Mouse (Mus musculus): Measurements from ENCODE around the gene Uts2b. TPM values are rescaled to one million over a fixed set of nuclear protein-coding genes. Genes with fewer than 3 reads are reported as not detected.
"Not testable (repeated sequence)": the region's sequence is repeated elsewhere in the genome, so short reads cannot be mapped to it uniquely, and the experiment has no call there.

Gene Uts2b
- polyA plus RNA-seq, 1 experiment, result not detected

GRCm38 (mm10) chr16:27347521-27347920 is 22.5 kb downstream of the Uts2b start:
- TF ChIP-seq POLR2A (IDR thresholded peaks at IDR 0.05; ENCODE audit: low read depth, low read length) (no peak), CTCF (IDR thresholded peaks at IDR 0.05; ENCODE audit: borderline replicate concordance, insufficient read depth, low read length) (no peak)
- Histone ChIP-seq H3K4me3 (ENCODE audit: insufficient read depth, low read length) (no peak overlapping the region), H3K4me1 (ENCODE audit: control insufficient read depth, insufficient read depth, low read length) (no peaks in the 10 kb centered on the region), H3K27ac (ENCODE audit: insufficient read depth, low read length) (no peak overlapping the region)

- TF ChIP-seq CTCF (IDR thresholded peaks at IDR 0.05; ENCODE audit: borderline replicate concordance, insufficient read depth, low read length) (no peak), POLR2A (IDR thresholded peaks at IDR 0.05; ENCODE audit: low read depth, low read length) (no peak)
Measured at GRCm38 (mm10) chr16:27326463-27326862, 43.6 kb downstream of the Uts2b start.

GRCm38 (mm10) chr16:27322047-27322446 is 48.0 kb downstream of the Uts2b start:
- Histone ChIP-seq H3K4me1 (ENCODE audit: control insufficient read depth, insufficient read depth, low read length) (no peaks in the 10 kb centered on the region), H3K27ac (ENCODE audit: insufficient read depth, low read length) (no peak overlapping the region), H3K4me3 (ENCODE audit: insufficient read depth, low read length) (no peak overlapping the region)
- TF ChIP-seq POLR2A (IDR thresholded peaks at IDR 0.05; ENCODE audit: low read depth, low read length) (no peak), CTCF (IDR thresholded peaks at IDR 0.05; ENCODE audit: borderline replicate concordance, insufficient read depth, low read length) (no peak)

More at GRCm38 (mm10) chr16:27326463-27326862, 43.6 kb downstream of the Uts2b start:
- Histone ChIP-seq H3K4me1 (ENCODE audit: control insufficient read depth, insufficient read depth, low read length) (no peaks in the 10 kb centered on the region), H3K27ac (ENCODE audit: insufficient read depth, low read length) (no peak overlapping the region), H3K4me3 (ENCODE audit: insufficient read depth, low read length) (no peak overlapping the region)

GRCm38 (mm10) chr16:27319099-27319498 is 50.9 kb downstream of the Uts2b start:
- no peak overlapping the region for H3K4me3 ChIP-seq (ENCODE audit: insufficient read depth, low read length)
- no peak overlapping the region for H3K27ac ChIP-seq (ENCODE audit: insufficient read depth, low read length)
- H3K4me1 ChIP-seq (ENCODE audit: control insufficient read depth, insufficient read depth, low read length), result no peaks in the 10 kb centered on the region
- no peak for TF ChIP-seq POLR2A (IDR thresholded peaks at IDR 0.05; ENCODE audit: low read depth, low read length)
- TF ChIP-seq CTCF (IDR thresholded peaks at IDR 0.05; ENCODE audit: borderline replicate concordance, insufficient read depth, low read length), result no peak

GRCm38 (mm10) chr16:27307189-27307588 is 62.9 kb downstream of the Uts2b start, which contains the start of gene Ostn:
Gene Ostn (plus strand): TSS chr16:27307489.
- H3K4me1 ChIP-seq (ENCODE audit: control insufficient read depth, insufficient read depth, low read length); H3K4me3 ChIP-seq (ENCODE audit: insufficient read depth, low read length); H3K27ac ChIP-seq (ENCODE audit: insufficient read depth, low read length): not testable (repeated sequence)

Other genes starting within 250 kb of the Uts2b start
- 2.3 TPM in 1 of 2 replicates, not detected in the other for gene Ostn, start 62.8 kb downstream of the Uts2b start, polyA plus RNA-seq (2011; ENCODE audit: insufficient read length, low read depth, missing spikeins)
- gene Ccdc50, start 18.6 kb upstream of the Uts2b start, polyA plus RNA-seq (2011; ENCODE audit: insufficient read length, low read depth, missing spikeins), result 69.8 and 72.6 TPM in 2 replicates